Mouse (Mus musculus) urinary bladder, adult 18-20 months (tissue): Measurements from ENCODE around the gene Ganc.

Experiments
- DNase-seq, 2 experiments: peaks; one replicate each; pipeline ENCODE4 v3.0.0; 2022; ENCODE audit warnings: low spot score in 2 of 2, mixed read lengths in 2 of 2

Ganc gene

DNA sequence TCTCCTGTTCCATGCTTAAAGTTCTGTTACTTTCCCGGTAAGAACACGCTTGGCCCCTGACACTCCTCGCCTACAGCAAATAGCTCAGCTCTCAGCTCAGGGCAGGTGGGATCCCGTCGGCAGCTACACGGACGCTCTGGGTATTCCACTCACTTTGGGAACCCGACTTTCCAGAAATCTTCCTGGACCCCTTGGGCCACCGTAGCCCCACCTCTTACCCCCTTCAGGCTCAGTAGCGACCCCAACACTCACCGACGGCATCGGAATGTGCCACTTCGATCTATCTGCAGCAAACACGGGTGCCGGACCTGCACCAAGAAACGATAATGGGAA, at the start of gene Ganc:
Gene Ganc (plus strand): TSS at position 244 of the 333 bp plus-strand sequence.
- no peak for DNase-seq

DNA sequence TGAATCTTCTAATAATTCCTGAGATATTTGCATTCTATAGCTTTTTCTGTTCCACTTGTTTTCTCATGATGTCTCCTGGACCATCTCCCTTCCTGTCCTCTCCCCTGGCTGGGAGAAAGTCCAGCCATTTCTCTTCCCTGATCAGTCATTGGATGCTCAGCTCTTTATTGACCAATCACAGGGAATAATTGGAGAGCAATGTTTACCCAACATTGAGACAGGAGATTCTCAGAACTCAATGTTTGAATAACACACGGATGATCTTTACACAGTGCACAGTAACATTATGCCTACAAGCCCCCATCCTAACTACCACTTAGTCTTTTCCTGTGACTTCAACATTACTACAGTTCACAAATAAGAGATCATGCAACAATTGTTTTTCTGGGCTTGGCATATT, 43.3 kb upstream of the Ganc start:
- no peak for DNase-seq

DNA sequence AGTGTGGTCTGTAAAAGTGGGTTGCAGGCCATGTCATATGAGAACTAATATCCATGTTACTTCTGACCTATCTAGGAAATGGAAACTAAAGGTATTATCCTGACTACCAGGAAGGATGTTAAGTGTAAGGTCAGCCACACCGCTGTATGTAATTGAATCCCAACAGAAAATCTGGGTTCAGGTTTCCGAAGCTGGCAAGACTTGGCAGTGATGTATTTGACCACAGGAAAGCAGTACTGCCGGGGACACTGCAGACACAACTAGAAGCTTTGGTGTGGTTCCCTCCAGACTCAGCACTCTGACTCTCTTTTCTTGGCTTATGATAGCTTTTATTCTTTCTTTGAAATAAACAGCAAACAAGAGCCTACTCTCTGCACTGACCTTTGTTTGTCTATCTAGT, 37.2 kb upstream of the Ganc start:
- no peak for DNase-seq

DNA sequence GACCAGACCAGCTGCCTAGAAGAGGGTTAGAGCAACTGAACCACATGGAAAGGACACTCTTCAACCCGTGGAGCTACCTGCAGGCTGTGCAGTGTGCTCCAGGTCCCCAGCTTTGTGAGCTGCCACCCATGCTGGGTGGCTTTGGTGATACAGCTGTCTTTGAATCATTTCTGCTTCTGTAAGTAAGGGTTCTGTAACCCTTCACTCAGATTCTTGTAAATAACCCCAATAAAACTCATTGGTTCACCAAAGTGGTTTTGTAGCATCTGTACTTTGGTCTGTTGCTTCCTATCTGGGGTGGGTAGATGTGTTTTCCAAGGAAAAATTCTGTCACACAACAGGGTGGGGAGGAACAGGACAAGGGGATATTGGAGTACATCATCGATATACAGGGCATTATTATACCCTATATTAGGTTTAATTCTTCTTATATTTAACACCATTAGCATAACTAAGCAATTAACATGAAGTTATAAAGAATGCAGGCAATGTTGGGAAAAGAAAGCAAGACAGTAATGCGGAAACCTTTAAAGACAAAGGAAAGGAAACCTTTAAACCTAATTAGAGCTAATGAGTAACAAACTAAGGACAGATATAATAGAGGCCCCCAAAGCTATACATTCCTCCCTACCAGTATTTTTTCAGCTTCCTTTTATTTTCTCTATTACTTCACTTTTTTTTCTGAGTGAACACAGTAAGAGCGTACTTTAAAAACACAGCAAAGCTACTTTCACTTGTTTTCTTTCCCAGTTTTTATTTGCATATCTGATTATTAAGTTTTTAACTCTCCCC, 36.1 kb upstream of the Ganc start:
- no peak for DNase-seq

DNA sequence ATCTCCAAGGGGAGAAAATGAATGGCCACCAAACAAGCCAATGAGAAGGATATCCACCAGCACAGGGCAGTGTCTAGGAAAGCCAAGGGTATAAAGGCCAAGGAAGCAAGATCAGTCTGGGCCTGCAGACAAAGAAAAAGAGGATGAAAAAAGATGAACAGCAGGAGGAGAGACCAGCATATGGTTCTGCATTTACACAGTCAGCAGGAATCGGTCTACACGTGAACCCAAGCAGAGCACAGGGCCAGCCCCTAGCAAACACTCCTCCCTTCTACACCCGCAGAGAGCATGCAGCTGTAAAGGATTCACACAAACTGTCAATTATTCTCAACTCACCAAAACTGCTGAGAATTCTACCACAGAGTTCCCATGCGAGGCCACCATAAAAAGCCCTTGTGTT, 29.8 kb upstream of the Ganc start:
- DNase-seq = no peak

DNA sequence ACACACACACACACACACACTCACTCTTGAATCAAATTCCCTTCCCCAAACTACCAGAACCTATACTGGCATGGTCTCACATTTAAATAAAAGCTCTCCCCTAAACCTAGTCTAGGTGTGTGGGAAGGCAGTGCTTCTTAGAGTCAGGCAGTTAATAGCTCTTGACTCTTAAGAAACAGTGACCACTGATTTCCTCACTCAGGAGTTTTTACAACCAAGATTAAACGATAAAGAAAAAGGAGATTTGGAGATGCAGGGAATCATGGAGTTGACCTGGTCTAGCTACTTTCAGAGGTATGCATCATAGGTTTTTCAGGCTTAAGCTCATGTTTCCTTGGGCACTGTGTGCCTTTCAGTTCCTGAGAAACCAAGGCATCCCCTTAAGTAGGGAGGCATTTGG, 17.4 kb upstream of the Ganc start:
- DNase-seq = no peak

DNA sequence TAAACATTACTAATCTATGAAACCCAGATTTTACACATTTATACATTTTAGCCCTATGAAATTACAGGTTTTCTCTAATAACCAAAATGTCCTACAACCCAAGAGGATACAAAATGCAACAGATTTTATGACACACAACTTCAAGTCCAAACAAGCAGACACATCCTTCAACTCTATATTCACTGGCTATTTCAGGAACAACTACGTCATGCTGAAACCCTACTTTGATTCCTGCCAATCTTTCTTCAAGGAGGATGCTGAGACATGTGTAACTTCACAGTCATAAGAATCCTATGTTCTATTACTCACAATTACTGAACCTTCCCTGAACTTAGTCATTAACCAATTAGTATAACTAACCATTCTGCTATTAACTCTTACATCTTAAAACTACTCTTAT, 16.4 kb upstream of the Ganc start:
- DNase-seq = no peak

DNA sequence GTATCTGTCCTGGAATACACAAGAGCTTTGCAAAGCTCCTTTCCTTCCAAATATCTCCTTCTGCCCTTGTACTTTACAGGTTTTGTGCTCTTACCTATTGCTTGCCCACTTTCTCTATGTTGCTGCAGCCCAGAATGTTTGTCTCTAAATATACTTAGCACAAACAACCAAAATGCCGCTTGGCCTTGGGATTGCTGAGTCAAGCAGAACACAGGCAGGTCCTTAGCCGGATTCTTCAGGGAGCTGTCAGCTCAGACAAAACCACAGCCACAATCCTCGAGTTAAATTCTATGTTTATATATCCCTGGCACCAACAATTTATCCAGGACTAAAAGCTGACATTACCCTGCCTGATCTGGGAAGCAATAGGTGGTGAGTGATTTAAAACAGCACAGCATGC, 14.3 kb upstream of the Ganc start:
- DNase-seq = no peak

DNA sequence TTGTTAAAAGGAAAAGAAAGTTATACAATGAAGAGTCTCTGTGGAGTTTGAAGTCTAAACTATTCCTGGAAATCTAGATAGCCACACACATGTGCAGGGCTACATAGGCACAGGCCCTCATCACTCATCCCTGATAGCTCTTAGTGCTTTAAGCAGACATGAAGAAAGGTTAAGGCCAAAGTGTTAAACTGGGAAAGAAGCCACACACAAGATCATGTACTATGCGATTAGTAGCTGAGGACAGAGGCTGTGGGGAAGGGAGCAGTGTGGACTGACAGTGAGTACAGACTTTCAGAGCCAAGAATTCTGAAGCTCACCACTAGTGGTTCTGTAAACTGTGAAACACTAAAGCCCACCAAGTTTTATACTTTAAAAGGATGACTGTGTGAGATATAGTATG, 12.8 kb upstream of the Ganc start:
- DNase-seq = no peak

DNA sequence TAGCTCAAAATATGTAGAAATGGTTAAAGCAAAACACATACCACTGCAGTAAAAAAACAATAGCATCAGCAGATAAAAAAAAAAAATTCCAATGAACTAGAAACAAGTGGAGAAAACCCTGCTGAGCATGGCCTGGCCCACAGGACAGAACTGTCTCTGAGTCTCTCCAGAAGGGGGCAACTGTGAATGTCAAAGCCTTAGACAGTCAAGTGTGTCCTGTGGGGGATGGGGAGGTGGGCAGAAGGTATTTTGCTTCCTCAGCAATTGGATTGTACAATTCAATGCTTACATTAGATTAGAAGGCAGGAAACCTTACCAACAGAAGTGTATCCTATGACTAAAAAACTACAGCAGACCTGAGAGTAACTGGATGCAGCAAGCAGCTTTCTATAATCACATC, 11.3 kb upstream of the Ganc start:
- no peak for DNase-seq

DNA sequence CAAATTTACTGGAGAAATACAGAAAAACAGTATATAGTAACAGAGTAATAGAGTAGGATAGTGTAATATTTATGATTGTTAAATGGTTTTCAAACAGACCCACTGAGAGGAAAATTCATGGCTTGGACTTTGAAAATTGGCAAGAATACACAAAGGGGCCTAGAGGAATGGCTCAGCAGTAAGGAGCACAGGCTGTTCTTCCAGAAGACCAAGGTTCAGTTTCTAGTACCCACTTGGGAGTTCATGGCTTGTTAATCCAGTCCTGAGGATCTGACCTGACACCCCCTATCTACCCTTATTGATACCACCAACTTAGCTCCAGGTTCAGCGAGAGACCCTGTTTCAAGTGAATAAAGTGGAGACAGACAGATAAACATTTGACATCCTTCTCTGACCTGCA, 5.7 kb upstream of the Ganc start:
- DNase-seq = no peak

DNA sequence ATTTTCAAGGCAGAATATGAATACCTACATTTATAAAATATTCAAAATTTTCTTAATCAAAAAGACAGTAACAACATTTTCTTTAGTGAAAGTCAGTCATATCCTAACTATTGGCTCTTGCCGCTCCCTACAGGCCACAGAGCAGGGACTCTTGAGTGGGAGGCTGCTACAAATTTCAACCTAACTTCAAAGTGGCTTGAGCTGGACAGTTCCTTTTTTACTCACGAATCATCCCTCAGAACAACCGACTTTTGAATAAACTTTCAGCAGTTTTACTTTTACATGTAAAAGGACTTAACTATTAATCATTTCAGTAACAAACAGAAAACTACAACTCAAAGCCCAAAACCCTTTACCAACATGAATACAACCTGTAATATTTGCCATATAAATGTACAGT, 883 bp upstream of the Ganc start:
- DNase-seq = no peak

DNA sequence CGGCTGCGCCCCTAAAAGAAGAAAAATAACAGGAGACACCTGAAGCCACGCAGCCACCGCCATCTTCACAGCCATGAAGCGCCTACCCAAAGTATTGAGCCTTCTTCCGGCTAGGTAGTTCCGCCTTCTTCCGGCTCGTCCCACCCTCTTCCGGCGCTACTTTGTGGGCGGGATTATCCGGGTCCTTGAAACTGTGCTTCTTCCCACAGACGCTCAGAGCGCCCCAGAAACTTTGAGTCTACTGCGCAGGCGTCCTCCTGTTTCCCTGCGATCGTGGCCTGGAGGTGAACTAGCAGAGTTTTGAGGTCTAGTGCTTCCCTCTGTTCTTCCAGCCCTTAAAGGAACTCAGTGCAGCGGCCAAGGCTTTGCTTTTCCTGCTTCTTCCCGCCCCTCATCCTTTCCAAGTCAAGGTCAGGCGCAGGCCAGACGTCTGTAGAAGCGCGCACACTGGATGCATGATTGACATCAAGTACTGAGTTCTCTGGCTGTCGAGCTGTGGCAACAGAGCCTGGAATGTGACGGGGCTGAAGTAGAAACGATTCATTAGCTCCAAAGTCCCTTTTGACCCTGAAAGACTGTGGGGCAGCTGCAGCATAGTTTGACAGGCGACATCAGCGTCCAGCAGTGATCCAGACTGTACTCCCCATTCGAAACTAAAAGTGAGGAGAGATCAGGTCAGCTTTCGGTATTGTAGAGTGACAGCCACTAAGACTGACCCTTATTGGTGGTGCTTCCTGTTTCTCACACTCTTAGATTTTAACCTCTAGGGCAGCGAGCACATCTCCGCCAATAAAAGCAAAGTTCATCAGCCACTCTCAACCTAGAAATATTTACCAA, 508 bp downstream of the Ganc start, which contains the start of gene Tmem87a:
Gene Tmem87a (minus strand): TSS at position 128 of the 837 bp plus-strand sequence.
- DNase-seq = peak; percentile 88 to 93

DNA sequence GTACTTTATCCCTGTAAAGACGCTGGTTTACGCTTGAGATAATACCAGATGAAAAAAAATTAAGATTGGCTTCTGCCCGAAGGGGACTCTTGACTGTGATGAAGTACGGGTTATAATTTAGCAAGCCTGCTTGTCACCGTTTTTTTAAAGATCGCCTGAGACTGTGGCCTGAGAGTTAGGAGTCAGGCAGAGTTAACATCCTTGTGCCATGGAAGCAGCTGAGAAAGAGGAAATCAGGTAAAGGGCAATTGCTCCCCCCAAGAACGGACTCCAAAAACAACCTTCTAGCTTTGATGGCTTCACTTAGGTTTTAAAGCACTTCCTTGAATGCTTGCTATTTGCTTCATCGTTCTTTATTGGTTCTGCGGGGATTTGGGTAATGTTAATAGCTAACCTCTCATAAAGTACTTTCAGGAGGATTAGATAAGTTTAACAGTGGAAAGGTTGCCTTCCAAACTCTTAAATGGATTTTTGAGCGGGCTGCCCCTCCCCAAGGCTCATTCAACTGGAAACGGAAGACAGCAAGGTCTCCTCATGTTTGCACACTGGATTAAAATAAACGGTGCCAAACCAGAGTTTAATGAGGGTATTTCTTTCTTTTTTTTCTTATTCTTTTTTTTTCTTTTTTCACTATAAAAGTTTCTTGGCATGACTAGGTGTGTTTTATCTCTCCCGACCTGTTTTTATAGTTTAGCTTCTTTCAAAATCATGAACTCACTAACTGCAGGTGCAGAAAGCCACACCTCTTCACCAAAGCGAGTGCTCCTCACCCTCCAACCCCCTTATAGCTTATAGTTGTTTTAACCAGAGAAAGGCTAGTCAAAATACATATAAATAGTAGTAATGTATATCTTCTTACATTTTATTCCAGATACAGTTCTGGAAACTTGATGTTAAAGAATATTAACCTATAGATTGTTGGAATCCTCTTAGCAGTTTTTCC, 1.4 kb downstream of the Ganc start:
- DNase-seq = no peak

DNA sequence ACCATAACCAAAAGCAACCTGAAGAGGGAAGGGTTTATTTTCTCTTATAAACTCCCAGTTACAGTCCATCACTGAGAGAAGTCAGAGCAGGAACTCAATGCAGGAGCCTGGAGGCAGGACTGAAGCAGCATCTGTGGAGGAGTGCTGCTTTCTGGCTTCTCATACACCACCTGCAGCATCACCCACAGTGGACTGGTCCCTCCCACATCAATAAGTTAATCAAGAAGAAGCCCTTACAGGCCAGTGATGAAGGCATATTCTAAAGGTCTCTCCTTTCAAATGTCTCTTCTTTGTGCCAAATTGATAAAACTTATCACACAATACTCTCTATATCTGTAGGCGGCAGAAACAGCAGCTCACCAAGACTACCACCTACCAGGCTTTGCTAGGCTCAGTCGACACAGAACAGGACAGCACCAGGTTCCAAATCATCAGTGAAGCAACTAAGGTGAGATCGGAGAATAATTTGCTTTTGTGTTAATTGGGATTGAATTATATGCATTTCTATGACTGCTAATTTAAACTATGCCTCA, 7.5 kb downstream of the Ganc start:
- DNase-seq = no peak

DNA sequence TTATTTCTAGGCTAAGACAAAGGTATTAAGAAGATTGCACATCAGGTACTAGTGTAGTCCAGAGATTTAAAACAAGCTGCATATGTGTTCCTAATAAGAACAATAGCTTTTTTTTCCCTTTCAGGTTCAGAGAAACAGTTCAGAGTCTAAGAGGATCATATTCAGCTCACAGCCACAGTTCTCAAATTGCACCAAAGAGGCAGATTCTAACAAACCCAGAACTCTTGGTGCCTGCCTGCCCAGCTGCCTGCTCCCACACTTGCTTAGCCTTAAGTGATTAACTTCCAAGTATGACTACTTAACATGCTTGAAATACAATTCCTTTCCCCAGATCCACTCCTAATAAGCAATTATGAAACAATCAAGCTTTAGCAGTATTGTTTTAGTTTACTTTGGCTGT, 10.4 kb downstream of the Ganc start:
- no peak for DNase-seq

DNA sequence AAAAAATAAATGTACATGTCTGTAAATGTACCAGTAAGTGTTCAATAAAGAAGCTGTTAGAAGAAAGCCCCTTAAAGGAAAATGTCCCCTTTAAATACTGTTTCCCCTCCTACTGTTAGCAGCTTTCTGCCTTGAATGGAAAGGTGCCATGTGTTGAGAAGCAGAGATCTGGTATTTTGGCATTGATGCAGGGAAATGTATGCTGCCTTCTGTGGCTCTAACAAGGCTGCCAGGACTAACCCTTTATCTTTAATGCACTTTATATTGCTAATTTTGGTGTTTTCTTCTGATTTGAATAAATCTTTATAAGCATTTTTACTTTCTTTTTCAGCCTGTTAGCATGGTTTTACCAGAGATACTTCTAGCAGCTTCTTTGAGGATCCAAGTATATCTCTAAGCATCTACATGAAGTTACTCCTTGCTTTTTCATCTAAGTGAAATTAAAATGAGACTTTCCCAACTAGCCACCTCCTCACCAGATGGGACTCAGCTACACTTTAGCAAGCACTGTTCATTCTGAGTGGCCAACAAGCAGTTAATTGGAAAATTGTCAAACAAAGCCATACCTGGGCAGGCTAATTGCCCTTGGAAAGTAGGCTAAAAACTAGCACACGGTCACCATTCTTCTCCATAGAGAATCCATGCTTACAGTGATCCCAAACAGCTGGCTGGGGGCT, 11.2 kb downstream of the Ganc start:
- no peak for DNase-seq

DNA sequence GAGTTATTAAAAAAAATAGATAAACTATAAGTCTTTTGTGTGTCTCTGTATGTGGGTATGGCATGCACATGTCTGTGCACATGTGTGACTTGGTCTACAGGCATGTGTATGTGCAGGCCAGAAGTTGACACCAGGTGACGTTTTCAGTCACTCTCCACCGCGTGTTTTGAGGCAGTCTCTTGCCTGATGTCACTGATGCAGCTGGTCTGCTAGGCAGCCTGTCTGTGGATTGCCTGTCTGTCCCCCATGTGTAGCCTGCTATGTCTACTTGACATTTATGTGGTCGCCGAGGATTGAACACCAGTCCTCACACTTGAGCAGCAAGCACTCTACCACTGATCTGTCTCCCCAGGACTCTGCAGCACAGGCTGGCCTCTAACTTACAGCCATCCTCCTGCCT, 20.7 kb downstream of the Ganc start:
- DNase-seq = no peak

DNA sequence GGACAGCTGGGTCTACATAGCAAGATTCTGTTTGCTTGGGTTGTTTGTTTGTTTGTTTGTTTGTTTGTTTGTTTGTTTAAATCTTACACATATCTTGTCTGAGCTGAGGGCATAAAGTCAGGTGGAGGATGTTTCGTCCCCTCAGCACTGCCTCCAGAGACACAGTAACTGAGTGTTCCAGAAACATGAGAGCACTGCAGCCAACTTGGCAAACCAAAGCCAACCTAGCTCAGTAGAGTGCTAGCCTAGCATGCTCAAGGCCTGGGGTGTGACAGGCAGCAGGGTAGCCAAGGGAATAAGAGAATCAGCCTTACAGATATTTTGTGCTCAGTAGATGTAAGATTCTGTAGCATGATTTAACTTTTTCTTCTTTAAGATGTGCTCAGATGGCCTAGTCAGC, 40.8 kb downstream of the Ganc start:
- DNase-seq = no peak

DNA sequence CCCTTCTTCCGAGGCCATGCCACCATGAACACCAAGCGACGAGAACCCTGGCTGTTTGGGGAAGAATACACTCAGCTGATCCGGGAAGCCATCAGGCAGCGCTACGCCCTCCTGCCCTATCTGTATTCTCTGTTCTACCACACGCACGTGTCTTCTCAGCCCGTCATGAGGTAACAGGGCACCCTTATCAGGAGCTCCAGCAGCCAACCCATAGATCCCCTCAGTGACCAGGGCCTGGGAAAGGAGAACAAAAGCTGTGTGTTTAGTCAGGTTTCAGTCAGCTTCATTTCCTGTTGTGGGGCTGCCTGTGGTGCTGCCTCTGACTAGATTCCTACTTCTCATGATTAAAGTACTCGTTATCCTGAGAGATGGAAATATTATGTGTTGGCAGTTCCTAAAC, 42.7 kb downstream of the Ganc start:
- no peak for DNase-seq

DNA sequence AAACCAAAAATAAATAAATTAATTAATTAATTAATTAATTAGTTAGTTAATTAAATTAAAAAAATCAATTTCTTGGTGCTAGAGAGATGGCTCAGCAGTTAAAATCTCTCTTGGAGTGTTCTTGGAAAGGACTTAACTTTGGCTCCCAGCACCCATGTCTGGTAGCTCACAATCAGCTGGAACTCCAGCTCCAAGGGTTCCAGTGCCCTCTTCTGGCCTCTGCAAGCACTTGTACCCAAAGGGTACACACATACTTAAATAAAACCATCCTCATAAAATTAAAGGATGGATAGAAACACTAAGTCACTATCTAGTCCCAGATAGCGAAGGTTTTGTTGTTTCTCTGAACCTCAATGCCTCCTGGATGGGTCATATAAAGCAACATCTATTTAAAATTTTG, 43.6 kb downstream of the Ganc start:
- no peak for DNase-seq
